8 mouse cellular contexts compared by ENCODE assay signal in genomic region chr13:102589680-102590435, GRCm38 (mm10).
DNase-seq lines count a peak whose midpoint lies in the region; ATAC-seq and TF ChIP-seq lines count a peak whose summit lies in the region.

No protein-coding gene starts in this region.

- H3K36me3 ChIP-seq in kidney, postnatal 0 days (ENCODE audit: insufficient read depth, low read length): no peaks in the 10 kb centered on the region
- no peaks in the 10 kb centered on the region for H3K36me3 ChIP-seq in neural tube, embryonic 12.5 days

- peak overlapping the region; percentile 37 for H3K4me2 ChIP-seq in kidney, postnatal 0 days (ENCODE audit: low read length)
- peak overlapping the region; percentile 22 for H3K4me2 ChIP-seq in neural tube, embryonic 12.5 days (replicated peaks)

- no peaks in the 10 kb centered on the region for H3K9me3 ChIP-seq in kidney, postnatal 0 days (replicated peaks; ENCODE audit: low read length)
- no peaks in the 10 kb centered on the region for H3K9me3 ChIP-seq in neural tube, embryonic 12.5 days

- no peaks in the 10 kb centered on the region for H3K4me1 ChIP-seq in kidney, postnatal 0 days (replicated peaks; ENCODE audit: insufficient read depth, low read length)
- H3K4me1 ChIP-seq in neural tube, embryonic 12.5 days: peaks cover 24% of the 10 kb centered on the region

- no peaks in the 10 kb centered on the region for H3K27me3 ChIP-seq in kidney, postnatal 0 days (ENCODE audit: insufficient read depth, low read length)
- H3K27me3 ChIP-seq in neural tube, embryonic 12.5 days (replicated peaks): no peaks in the 10 kb centered on the region

- peak overlapping the region; percentile 54 for H3K27ac ChIP-seq in kidney, postnatal 0 days
- no peak overlapping the region for H3K27ac ChIP-seq in neural tube, embryonic 12.5 days

- ATAC-seq in kidney, postnatal 0 days (replicated peaks; ENCODE audit: low FRiP score, low read depth): no peak
- ATAC-seq in neural tube, embryonic 12.5 days (ENCODE audit: low FRiP score, low read depth): peak; percentile 84

- 26% methylated on average over 18 of the region's 18 CpGs for WGBS in kidney, postnatal 0 days
- WGBS in neural tube, embryonic 12.5 days: 35% methylated on average over 18 of the region's 18 CpGs

- H3K4me3 ChIP-seq in kidney, postnatal 0 days (replicated peaks; ENCODE audit: low read depth, low read length): 0 out of 2 replicates have a peak overlapping the region, but pooled peaks have one; percentile 7
- H3K4me3 ChIP-seq in neural tube, embryonic 12.5 days: no peak overlapping the region

- H3K9ac ChIP-seq in kidney, postnatal 0 days (ENCODE audit: low read depth, low read length): no peak overlapping the region
- H3K9ac ChIP-seq in neural tube, embryonic 12.5 days: no peak overlapping the region

- TF ChIP-seq CTCF in kidney, postnatal 0 days (IDR thresholded peaks at IDR 0.05; ENCODE audit: low read depth): no peak

- peak; percentile 31 for DNase-seq in cerebellum, adult 9-11 months
- DNase-seq in cerebellum, postnatal 4 days (ENCODE audit: low spot score in 2 of 2): no peak
- DNase-seq in right cerebral cortex, postnatal 14 days: peak; percentile 8
- no peak for DNase-seq in right cerebral cortex, adult 2 months (ENCODE audit: low spot score in 2 of 2)
- DNase-seq in kidney, postnatal 0 days (ENCODE audit: low spot score): peak; percentile 83
- DNase-seq in ovary, postnatal 10 days (ENCODE audit: low spot score): no peak
- no peak for DNase-seq in cerebellum, adult 8-10 months

Comparison
In these comparisons a context has a peak if more than half of its experiments do, and no peak if none do; other contexts are left out.
1. DNase-seq: peak in cerebellum, adult 9-11 months (single experiment), right cerebral cortex, postnatal 14 days (single experiment) and kidney, postnatal 0 days (single experiment); none in cerebellum, postnatal 4 days (0 of 2), right cerebral cortex, adult 2 months (0 of 2), ovary, postnatal 10 days (single experiment) and cerebellum, adult 8-10 months (single experiment).